Mouse (Mus musculus): ENCODE measurements around the gene Btbd35f27. TPM values are rescaled to one million over a fixed set of nuclear protein-coding genes. Genes with fewer than 3 reads are reported as not detected.
"Not testable (repeated sequence)": the region's sequence is repeated elsewhere in the genome, so short reads cannot be mapped to it uniquely, and the experiment has no call there.

Btbd35f27 gene
- total RNA-seq (2014; fragmentation: Nextera tagmentation) (not detected in 2 replicates), total RNA-seq (2017) (not detected in 2 replicates), polyA plus RNA-seq (2012) (not detected in 2 replicates)

DNA sequence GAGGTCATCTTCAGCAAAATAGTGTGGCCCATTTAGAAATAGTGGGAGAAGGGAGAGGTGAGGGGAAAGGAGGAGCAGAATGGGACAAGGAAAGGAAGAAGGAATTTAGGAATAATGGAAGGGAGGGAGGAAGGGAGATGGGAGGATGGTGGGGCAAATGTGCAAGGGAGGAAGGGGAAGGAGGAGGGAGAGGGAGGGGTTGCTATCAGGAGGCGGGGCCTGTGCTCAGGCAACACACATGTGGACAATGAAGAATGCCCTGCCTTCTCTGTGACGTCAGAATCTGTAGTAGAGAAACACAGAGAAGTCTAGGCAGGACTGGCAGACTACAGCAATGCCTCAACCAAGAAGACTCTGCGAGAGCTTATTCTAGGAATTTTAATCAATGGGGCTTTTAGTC is at the start of gene Btbd35f27:
Gene Btbd35f27 (plus strand): TSS at position 301 of the 400 bp plus-strand sequence.
- not testable (repeated sequence) for H3K4me3 ChIP-seq (ENCODE audit: low read depth, low read length); H3K4me1 ChIP-seq (ENCODE audit: insufficient read depth, low read depth, low read length); H3K9me3 ChIP-seq (replicated peaks); ATAC-seq (ENCODE audit: extremely low read depth, insufficient number of reproducible peaks, low FRiP score, poor library complexity, severe bottlenecking); H3K36me3 ChIP-seq (replicated peaks); DNase-seq (ENCODE audit: low spot score); H3K27me3 ChIP-seq (ENCODE audit: insufficient read depth, low read length)

Other genes starting within 250 kb of the Btbd35f27 start
- not detected in 2 replicates for gene Btbd35f4, start 151.6 kb upstream of the Btbd35f27 start, total RNA-seq (2014; fragmentation: Nextera tagmentation)
- gene Btbd35f4, start 151.6 kb upstream of the Btbd35f27 start, total RNA-seq (2017), result not detected in 2 replicates
- gene Btbd35f4, start 151.6 kb upstream of the Btbd35f27 start, polyA plus RNA-seq (2012), result not detected in 2 replicates